Comparison of ENCODE assay signal across 9 mouse cellular contexts in genomic region chr19:45229378-45230135, GRCm38 (mm10). TPM values are rescaled to one million over a fixed set of nuclear protein-coding genes. Genes with fewer than 3 reads are reported as not detected.
DNase-seq lines count a peak whose midpoint lies in the region; ATAC-seq lines count a peak whose summit lies in the region.
"Had no signal": no experiment of that assay in that cellular context is flagged by ENCODE, and none has a peak within 500 bp of the region (broad histone marks: within the 10 kb centered on the region; RNA-seq: fewer than 3 reads in every experiment).

No protein-coding gene starts in this region.

- H3K4me2 ChIP-seq in midbrain, embryonic 11.5 days: no peak overlapping the region
- H3K4me2 ChIP-seq in midbrain, embryonic 16.5 days (ENCODE audit: low read length): no peak overlapping the region
- peak overlapping the region; percentile 40 for H3K4me2 ChIP-seq in limb, embryonic 13.5 days (replicated peaks)
- peak overlapping the region; percentile 9; the same call in 1 of the 2 replicates for H3K4me2 ChIP-seq in stomach, embryonic 16.5 days (ENCODE audit: low read depth, low read length)
- H3K4me2 ChIP-seq: midbrain, embryonic 12.5 days had no signal

- H3K36me3 ChIP-seq in midbrain, embryonic 11.5 days (ENCODE audit: control insufficient read depth, insufficient read depth, low read length): no peaks in the 10 kb centered on the region
- H3K36me3 ChIP-seq in midbrain, embryonic 16.5 days (ENCODE audit: control insufficient read depth, insufficient read depth, low read length): no peaks in the 10 kb centered on the region
- H3K36me3 ChIP-seq in limb, embryonic 13.5 days: no peaks in the 10 kb centered on the region
- no peaks in the 10 kb centered on the region for H3K36me3 ChIP-seq in stomach, embryonic 16.5 days (ENCODE audit: control insufficient read depth, insufficient read depth, low read length)
- H3K36me3 ChIP-seq: midbrain, embryonic 12.5 days had no signal

- H3K27ac ChIP-seq in midbrain, embryonic 11.5 days (ENCODE audit: low read depth, low read length): no peak overlapping the region
- H3K27ac ChIP-seq in midbrain, embryonic 16.5 days (ENCODE audit: low read length): no peak overlapping the region
- no peak overlapping the region for H3K27ac ChIP-seq in limb, embryonic 13.5 days
- H3K27ac ChIP-seq in stomach, embryonic 16.5 days (ENCODE audit: low read length): no peak overlapping the region
- H3K27ac ChIP-seq: midbrain, embryonic 12.5 days had no signal

- H3K4me1 ChIP-seq in midbrain, embryonic 11.5 days (ENCODE audit: control insufficient read depth, insufficient read depth, low read length): peaks cover 13% of the 10 kb centered on the region
- peaks cover 4% of the 10 kb centered on the region for H3K4me1 ChIP-seq in midbrain, embryonic 16.5 days (ENCODE audit: control insufficient read depth, insufficient read depth, low read length)
- H3K4me1 ChIP-seq in limb, embryonic 13.5 days: peaks cover 25% of the 10 kb centered on the region
- H3K4me1 ChIP-seq in stomach, embryonic 16.5 days (ENCODE audit: control insufficient read depth, insufficient read depth, low read length): no peaks in the 10 kb centered on the region; the same call in 1 of the 2 replicates

- H3K27me3 ChIP-seq in midbrain, embryonic 11.5 days (ENCODE audit: control insufficient read depth, insufficient read depth, low read length): peaks cover 97% of the 10 kb centered on the region
- H3K27me3 ChIP-seq in midbrain, embryonic 16.5 days (ENCODE audit: control insufficient read depth, insufficient read depth, low read depth, low read length): peaks cover 52% of the 10 kb centered on the region
- peaks cover 99% of the 10 kb centered on the region for H3K27me3 ChIP-seq in limb, embryonic 13.5 days
- peaks cover 74% of the 10 kb centered on the region for H3K27me3 ChIP-seq in stomach, embryonic 16.5 days (ENCODE audit: control insufficient read depth, insufficient read depth, low read length)

- DNase-seq in adrenal gland, postnatal 25 days: peak; percentile 29
- DNase-seq in adrenal gland, postnatal 36 days: no peak
- peak; percentile 97 for DNase-seq in midbrain, embryonic 11.5 days (ENCODE audit: low spot score, missing footprints)
- no peak for DNase-seq in MN1 (ENCODE audit: low spot score)
- no peak for DNase-seq in right cerebral cortex, adult 2 months (ENCODE audit: low spot score in 2 of 2)

- WGBS in midbrain, embryonic 11.5 days: under 1% methylated on average over 33 of the region's 33 CpGs
- WGBS in midbrain, embryonic 16.5 days: under 1% methylated on average over 33 of the region's 33 CpGs
- 1% methylated on average over 33 of the region's 33 CpGs for WGBS in limb, embryonic 13.5 days
- WGBS in stomach, embryonic 16.5 days: 1% methylated on average over 33 of the region's 33 CpGs

- no peaks in the 10 kb centered on the region for H3K9me3 ChIP-seq in midbrain, embryonic 11.5 days (ENCODE audit: control insufficient read depth, low read length)
- H3K9me3 ChIP-seq in midbrain, embryonic 16.5 days (replicated peaks; ENCODE audit: control insufficient read depth, low read length, poor library complexity, severe bottlenecking): no peaks in the 10 kb centered on the region
- H3K9me3 ChIP-seq in limb, embryonic 13.5 days: no peaks in the 10 kb centered on the region
- H3K9me3 ChIP-seq in stomach, embryonic 16.5 days (replicated peaks; ENCODE audit: control insufficient read depth, low read length): no peaks in the 10 kb centered on the region
- H3K9me3 ChIP-seq: midbrain, embryonic 12.5 days had no signal

- no peak for ATAC-seq in midbrain, embryonic 11.5 days (ENCODE audit: low FRiP score)
- no peak for ATAC-seq in midbrain, embryonic 16.5 days
- ATAC-seq in limb, embryonic 13.5 days (ENCODE audit: low FRiP score, low read depth): no peak
- no peak for ATAC-seq in stomach, embryonic 16.5 days (ENCODE audit: insufficient read depth, low FRiP score)

- H3K4me3 ChIP-seq in midbrain, embryonic 11.5 days (ENCODE audit: low read depth, low read length): no peak overlapping the region
- H3K4me3 ChIP-seq in midbrain, embryonic 16.5 days (ENCODE audit: low read depth, low read length): no peak overlapping the region
- peak overlapping the region; percentile 9; the same call in 1 of the 2 replicates for H3K4me3 ChIP-seq in limb, embryonic 13.5 days
- H3K4me3 ChIP-seq in stomach, embryonic 16.5 days (replicated peaks; ENCODE audit: low read length): peak overlapping the region; percentile 25
- H3K4me3 ChIP-seq: midbrain, embryonic 12.5 days had no signal

- H3K9ac ChIP-seq in midbrain, embryonic 11.5 days (ENCODE audit: low read length): no peak overlapping the region
- no peak overlapping the region for H3K9ac ChIP-seq in midbrain, embryonic 16.5 days (ENCODE audit: low read depth, low read length)
- no peak overlapping the region for H3K9ac ChIP-seq in limb, embryonic 13.5 days
- no peak overlapping the region for H3K9ac ChIP-seq in stomach, embryonic 16.5 days (ENCODE audit: low read length)
- H3K9ac ChIP-seq: midbrain, embryonic 12.5 days had no signal

RNA-seq across cellular contexts. Expression of gene Lbx1, which starts 6.1 kb away (rescaled TPM):
- total RNA-seq in adrenal gland, postnatal 25 days (2021): not detected in 2 replicates
- total RNA-seq in adrenal gland, postnatal 36 days (2021): under 1 TPM; 0.10 to 0.17 TPM
- polyA plus RNA-seq in midbrain, embryonic 11.5 days (2014; fragmentation: Nextera tagmentation; extraction: Ambion mirVana): not detected in 2 replicates
- polyA plus RNA-seq in midbrain, embryonic 16.5 days (2015; fragmentation: Nextera tagmentation; extraction: Ambion mirVana): 0.07 and 0.08 TPM in 2 replicates
- 1.4 and 1.5 TPM in 2 replicates for polyA plus RNA-seq in limb, embryonic 13.5 days (2015; fragmentation: Nextera tagmentation; extraction: Ambion mirVana)
- polyA plus RNA-seq in stomach, embryonic 16.5 days (2015; fragmentation: Nextera tagmentation; extraction: Ambion mirVana): not detected in 2 replicates

Comparison
In these comparisons a context has a peak if more than half of its experiments do, and no peak if none do; other contexts are left out.
1. DNase-seq: peak in adrenal gland, postnatal 25 days (single experiment) and midbrain, embryonic 11.5 days (single experiment); none in adrenal gland, postnatal 36 days (0 of 2), MN1 (single experiment) and right cerebral cortex, adult 2 months (0 of 2).
2. H3K4me2 ChIP-seq: peak in limb, embryonic 13.5 days (single experiment) and stomach, embryonic 16.5 days (single experiment); none in midbrain, embryonic 11.5 days (single experiment) and midbrain, embryonic 16.5 days (single experiment).
3. H3K4me3 ChIP-seq: peak in limb, embryonic 13.5 days (single experiment) and stomach, embryonic 16.5 days (single experiment); none in midbrain, embryonic 11.5 days (single experiment) and midbrain, embryonic 16.5 days (single experiment).